Mouse (Mus musculus) liver, embryonic 14.5 days (tissue): ENCODE results near the gene Lrmda. TPM values are rescaled to one million over a fixed set of nuclear protein-coding genes. Genes with fewer than 3 reads are reported as not detected.

Experiments used
- ATAC-seq: fragments of 200-750 bp; cut with Nextera tagmentation; 2 replicates; pipeline ENCODE4 v1.8.0; 2017; ENCODE audit warnings: moderate number of reproducible peaks, mild to moderate bottlenecking, moderate library complexity; ENCODE audit not compliant: insufficient read depth
- DNase-seq, 3 experiments: peaks; one replicate each; pipeline ENCODE4 v3.0.0-alpha.2; 2012 to 2013; ENCODE audit warnings: low read depth in 3 of 3, low spot score in 3 of 3
- H3K27ac ChIP-seq: fragments of 300-500 bp; sonication (generic); 2 replicates; pipeline ENCODE4 v1.5.1; 2014; ENCODE audit warnings: moderate library complexity, mild to moderate bottlenecking, control low read depth, inconsistent platforms
- H3K27me3 ChIP-seq: fragments of 300-500 bp; sonication (generic); 2 replicates; pipeline ENCODE4 v1.6.1; 2014; ENCODE audit warnings: mild to moderate bottlenecking, low read length, moderate library complexity; ENCODE audit not compliant: control insufficient read depth, insufficient read depth
- H3K36me3 ChIP-seq: fragments of 300-500 bp; sonication (generic); replicated peaks from 2 replicates; pipeline ENCODE4 v1.6.1; 2014; ENCODE audit warnings: low read depth; ENCODE audit not compliant: control insufficient read depth, insufficient read depth
- H3K4me1 ChIP-seq, 2 experiments: fragments of 200-500 bp in 1 of 2; fragments of 300-500 bp in 1 of 2; sonication (generic) in 1 of 2; replicated peaks; 2 replicates each; pipeline ENCODE4 v1.6.1; 2012 to 2014; ENCODE audit warnings: antibody characterized with exemption in 1 of 2, inconsistent platforms in 1 of 2, low read length in 1 of 2; ENCODE audit not compliant: control insufficient read depth in 2 of 2, insufficient read depth in 2 of 2
- H3K4me2 ChIP-seq: fragments of 300-500 bp; sonication (generic); 2 replicates; pipeline ENCODE4 v1.6.1; 2014; ENCODE audit warnings: low read depth, mild to moderate bottlenecking, control low read depth, moderate library complexity
- H3K4me3 ChIP-seq, 2 experiments: fragments of 200-500 bp in 1 of 2; fragments of 300-500 bp in 1 of 2; sonication (generic) in 1 of 2; 2 replicates each; pipeline ENCODE4 v1.5.1; 2012 to 2014; ENCODE audit warnings: low read depth in 2 of 2, low read length in 2 of 2, mild to moderate bottlenecking in 2 of 2, control low read depth in 1 of 2, inconsistent platforms in 1 of 2, moderate library complexity in 1 of 2; ENCODE audit not compliant: insufficient read depth in 1 of 2
- H3K9ac ChIP-seq: fragments of 300-500 bp; sonication (generic); replicated peaks from 2 replicates; pipeline ENCODE4 v1.6.1; 2014; ENCODE audit warnings: mild to moderate bottlenecking, control low read depth, moderate library complexity
- H3K9me3 ChIP-seq: fragments of 300-500 bp; sonication (generic); 2 replicates; pipeline ENCODE4 v1.6.1; 2016; ENCODE audit warnings: low read length, mixed read lengths; ENCODE audit not compliant: control insufficient read depth
- CTCF ChIP-seq: IDR thresholded peaks from 2 replicates; pipeline ENCODE4 v1.5.1; 2016; ENCODE audit warnings: antibody characterized with exemption, low read depth, control low read depth
- EP300 ChIP-seq: IDR thresholded peaks from 2 replicates; pipeline ENCODE4 v1.6.1; 2016; ENCODE audit warnings: antibody characterized with exemption, low read depth
- WGBS: fragments of 180-500 bp; shearing (Covaris S2); extraction: QIAGEN DNeasy Blood & Tissue Kit; methylation state at CpG from one replicate; pipeline ENCODE4 v1.1.7; 2014; ENCODE audit not compliant: insufficient replicate concordance; 5-methylcytosine and 5-hydroxymethylcytosine counted together
- polyA plus RNA-seq, 2 experiments: library from polyadenylated mRNA; depleted of rRNA in 1 of 2; stranded (reverse) in 1 of 2; unstranded in 1 of 2; fragments of >200 nt; fragmentation: Nextera tagmentation in 1 of 2; extraction: Ambion mirVana in 1 of 2; gene quantifications; 2 replicates each; pipeline versions ENCODE4 v1.2.1 to v1.2.3; 2012 to 2014

The Lrmda gene
- polyA plus RNA-seq, 2 experiments = 0.18 to 0.22 TPM

DNA sequence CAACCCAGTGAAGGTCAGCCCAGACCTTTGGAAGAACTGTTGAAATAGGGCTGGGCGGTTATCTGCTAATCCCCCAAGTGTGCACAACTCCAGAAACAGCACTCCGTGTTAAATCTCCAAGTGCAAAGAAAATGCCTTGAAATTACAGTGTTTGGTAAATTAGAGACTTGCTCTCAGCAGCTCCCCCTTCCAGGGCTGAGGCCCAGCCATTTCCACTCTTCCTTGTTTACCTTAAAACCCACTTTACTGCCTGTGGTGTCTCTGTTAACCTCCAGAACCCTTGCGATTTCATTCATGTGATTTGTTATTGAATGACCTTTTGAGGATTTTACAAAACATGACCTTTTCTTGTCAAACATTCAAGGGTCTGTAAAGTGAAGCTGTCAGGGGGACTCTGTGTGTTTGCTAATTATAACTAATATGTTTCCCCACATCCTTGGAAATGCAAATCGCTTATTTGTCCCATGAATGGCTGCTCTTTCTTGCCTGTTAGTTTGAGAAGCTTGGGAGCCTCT, 136.1 kb downstream of the Lrmda start:
- H3K9me3 ChIP-seq = no peaks in the 10 kb centered on the region
- no peak for ATAC-seq
- H3K36me3 ChIP-seq = no peaks in the 10 kb centered on the region
- H3K27me3 ChIP-seq = no peaks in the 10 kb centered on the region
- H3K4me2 ChIP-seq = no peak overlapping the region
- no peak overlapping the region for H3K4me3 ChIP-seq
- no peak for DNase-seq
- H3K27ac ChIP-seq = no peak overlapping the region
- TF ChIP-seq CTCF (no peak), EP300 (no peak)
- 53% methylated on average over 4 of the region's 4 CpGs for WGBS
- H3K4me1 ChIP-seq = no peaks in the 10 kb centered on the region; a peak in 1 of 4 replicates
- no peak overlapping the region for H3K9ac ChIP-seq

DNA sequence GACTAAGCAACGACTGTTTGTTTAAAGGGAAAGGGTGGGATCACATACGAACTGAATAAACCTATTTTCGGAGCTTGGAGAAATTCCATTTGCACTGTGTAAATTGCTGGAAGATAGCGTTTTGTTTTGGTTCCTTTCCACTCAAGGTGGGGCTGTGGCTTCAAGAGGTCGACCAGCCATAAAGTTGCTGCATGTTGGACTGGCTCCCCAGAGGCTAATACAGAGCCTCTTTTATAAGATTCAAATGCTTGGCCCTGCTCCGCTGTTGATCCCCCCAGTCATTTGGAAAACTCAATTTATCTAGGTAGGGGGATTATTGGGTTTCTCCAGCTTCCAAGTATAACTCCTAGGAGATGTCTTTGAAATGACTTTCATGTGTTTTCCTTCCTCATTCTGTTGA, 137.5 kb downstream of the Lrmda start:
- no peak for ATAC-seq
- Histone ChIP-seq H3K4me2 (no peak overlapping the region), H3K4me3 (no peak overlapping the region), H3K27ac (no peak overlapping the region), H3K9ac (no peak overlapping the region), H3K9me3 (no peaks in the 10 kb centered on the region), H3K36me3 (no peaks in the 10 kb centered on the region), H3K27me3 (no peaks in the 10 kb centered on the region), H3K4me1 (no peaks in the 10 kb centered on the region; a peak in 1 of 4 replicates)
- TF ChIP-seq EP300 (no peak), CTCF (no peak)
- DNase-seq = no peak
- 50% methylated on average over 6 of the region's 6 CpGs for WGBS

DNA sequence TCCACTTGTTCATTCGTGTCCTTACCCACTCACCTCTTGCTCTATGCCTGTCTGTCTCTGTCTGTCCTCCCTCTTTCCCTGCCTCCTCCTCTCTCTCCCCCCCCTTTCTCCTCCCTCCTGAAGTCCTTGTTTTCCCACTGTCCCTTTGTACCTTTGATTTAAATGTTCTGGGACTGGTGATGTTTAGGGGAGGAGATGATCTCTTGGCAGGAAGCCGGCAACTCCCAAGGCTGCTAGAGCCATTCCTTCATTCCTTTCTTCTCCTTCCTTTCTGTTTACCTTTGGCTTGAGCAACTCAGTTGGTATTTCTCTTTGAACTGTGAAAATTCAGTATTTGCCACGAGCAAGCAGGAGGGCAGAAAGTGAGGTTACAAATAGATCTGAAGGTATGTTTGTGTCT, 141.9 kb downstream of the Lrmda start:
- Histone ChIP-seq H3K9ac (no peak overlapping the region), H3K4me2 (no peak overlapping the region), H3K4me3 (no peak overlapping the region), H3K36me3 (no peaks in the 10 kb centered on the region), H3K4me1 (no peaks in the 10 kb centered on the region), H3K9me3 (no peaks in the 10 kb centered on the region), H3K27ac (no peak overlapping the region), H3K27me3 (no peaks in the 10 kb centered on the region)
- ATAC-seq (no peak), DNase-seq (no peak)
- 36% methylated on average over 3 of the region's 3 CpGs for WGBS
- no peak for TF ChIP-seq CTCF
- no peak for TF ChIP-seq EP300

DNA sequence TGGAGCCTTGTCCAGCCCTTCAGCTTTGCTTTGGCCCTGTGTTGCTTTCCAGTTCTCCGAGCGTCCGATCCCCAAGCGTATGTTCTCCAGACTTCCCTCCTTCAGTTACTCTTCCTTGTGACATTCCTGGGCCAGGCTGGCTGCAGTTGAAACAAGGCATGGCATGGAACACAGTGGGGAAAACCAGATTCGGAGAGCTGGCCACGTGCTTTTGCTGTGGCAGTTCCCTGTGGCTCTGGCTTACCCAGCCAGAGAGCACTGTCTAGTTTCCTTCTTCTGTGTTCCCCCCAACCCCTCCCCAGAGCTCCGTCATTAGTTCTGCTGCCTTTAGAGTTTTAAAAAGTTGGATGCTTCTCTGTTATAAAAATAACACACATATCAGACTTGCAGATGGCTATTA, 147.8 kb downstream of the Lrmda start:
- Histone ChIP-seq H3K4me3 (no peak overlapping the region), H3K9me3 (no peaks in the 10 kb centered on the region), H3K4me2 (no peak overlapping the region), H3K27ac (no peak overlapping the region), H3K27me3 (no peaks in the 10 kb centered on the region), H3K4me1 (0 out of 4 replicates have a peak, but pooled peaks cover 0 to 3% of the 10 kb centered on the region in 2 experiments), H3K9ac (no peak overlapping the region), H3K36me3 (no peaks in the 10 kb centered on the region)
- ATAC-seq (no peak), DNase-seq (no peak)
- 67% methylated on average over 7 of the region's 7 CpGs for WGBS
- no peak for TF ChIP-seq EP300

DNA sequence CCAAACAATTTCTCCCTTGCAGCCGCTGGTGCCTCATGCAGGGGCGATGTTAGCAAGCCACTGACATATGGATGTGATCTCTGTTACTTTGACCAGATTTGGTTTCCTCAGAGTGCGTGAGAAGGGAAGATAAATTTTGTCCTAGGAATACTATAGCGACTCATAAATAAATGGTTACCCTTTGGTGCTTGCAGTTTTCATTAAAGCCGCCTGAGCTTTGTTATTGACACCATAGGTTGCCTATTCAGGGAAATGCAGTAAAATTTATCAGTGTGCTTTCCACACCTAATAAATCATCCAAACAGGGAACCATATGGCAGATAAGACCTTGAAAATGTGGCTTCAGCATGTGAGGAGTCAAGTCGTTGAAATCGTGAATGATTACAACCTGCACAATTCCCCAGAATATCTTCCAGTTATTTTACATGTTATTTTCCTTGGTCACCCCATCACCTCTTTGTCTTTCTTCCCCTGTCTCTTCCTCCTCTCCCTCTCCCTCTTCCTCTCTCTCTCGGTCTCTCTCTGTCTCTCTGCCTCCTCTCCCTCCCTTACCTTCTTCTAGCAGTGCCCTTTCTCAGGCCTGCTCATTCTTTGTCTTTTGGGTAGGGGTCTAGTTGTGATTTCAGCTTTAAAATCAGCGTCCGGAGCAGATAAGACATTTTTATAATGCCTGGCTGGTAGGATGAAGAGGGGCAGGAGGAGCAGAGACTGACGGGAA, 148.7 kb downstream of the Lrmda start:
- no peaks in the 10 kb centered on the region for H3K36me3 ChIP-seq
- no peaks in the 10 kb centered on the region for H3K9me3 ChIP-seq
- no peak overlapping the region for H3K27ac ChIP-seq
- no peak overlapping the region for H3K4me3 ChIP-seq
- no peak for DNase-seq
- 0 out of 4 replicates have a peak, but pooled peaks cover 0 to 3% of the 10 kb centered on the region in 2 experiments for H3K4me1 ChIP-seq
- no peak for ATAC-seq
- H3K9ac ChIP-seq = no peak overlapping the region
- H3K27me3 ChIP-seq = no peaks in the 10 kb centered on the region
- TF ChIP-seq EP300 = no peak
- TF ChIP-seq CTCF = no peak
- 36% methylated on average over 11 of the region's 11 CpGs for WGBS
- no peak overlapping the region for H3K4me2 ChIP-seq
